Mouse (Mus musculus) midbrain, embryonic 12.5 days (tissue): ENCODE measurements around the gene Mllt11. TPM values are rescaled to one million over a fixed set of nuclear protein-coding genes. Genes with fewer than 3 reads are reported as not detected.

Source experiments
- ATAC-seq: fragments of 200-750 bp; cut with Nextera tagmentation; 2 replicates; pipeline ENCODE4 v1.8.0; 2017; ENCODE audit warnings: low read depth, moderate TSS enrichment, moderate library complexity; ENCODE audit not compliant: low FRiP score
- H3K27ac ChIP-seq: fragments of 300-500 bp; sonication (generic); replicated peaks from 2 replicates; pipeline ENCODE4 v1.5.1; 2016; ENCODE audit warnings: mild to moderate bottlenecking
- H3K27me3 ChIP-seq: fragments of 300-500 bp; sonication (generic); 2 replicates; pipeline ENCODE4 v1.6.1; 2016; ENCODE audit warnings: mild to moderate bottlenecking
- H3K36me3 ChIP-seq: fragments of 300-500 bp; sonication (generic); 2 replicates; pipeline ENCODE4 v1.6.1; 2016
- H3K4me1 ChIP-seq: fragments of 300-500 bp; sonication (generic); 2 replicates; pipeline ENCODE4 v1.6.1; 2016
- H3K4me2 ChIP-seq: fragments of 300-500 bp; sonication (generic); replicated peaks from 2 replicates; pipeline ENCODE4 v1.6.1; 2016; ENCODE audit warnings: mild to moderate bottlenecking, moderate library complexity
- H3K4me3 ChIP-seq: fragments of 300-500 bp; sonication (generic); 2 replicates; pipeline ENCODE4 v1.5.1; 2016; ENCODE audit warnings: mild to moderate bottlenecking
- H3K9ac ChIP-seq: fragments of 300-500 bp; sonication (generic); replicated peaks from 2 replicates; pipeline ENCODE4 v1.6.1; 2016; ENCODE audit warnings: mild to moderate bottlenecking, moderate library complexity
- H3K9me3 ChIP-seq: fragments of 300-500 bp; sonication (generic); 2 replicates; pipeline ENCODE4 v1.6.1; 2016; ENCODE audit warnings: mild to moderate bottlenecking
- WGBS: fragments of 180-500 bp; shearing (Covaris S2); methylation state at CpG from one replicate; pipeline ENCODE4 v1.1.7; 2016; 5-methylcytosine and 5-hydroxymethylcytosine counted together
- polyA plus RNA-seq: library from polyadenylated mRNA; unstranded; fragments of >200 nt; fragmentation: Nextera tagmentation; extraction: Ambion mirVana; gene quantifications from 2 replicates; pipeline ENCODE4 v1.2.1, GENCODE M21; 2016

Mllt11 gene
- polyA plus RNA-seq, 1 experiment from 2014 or later, result 101 TPM

- Histone ChIP-seq H3K9me3 (no peaks in the 10 kb centered on the region), H3K27ac (no peak overlapping the region), H3K4me3 (no peak overlapping the region), H3K4me1 (no peaks in the 10 kb centered on the region), H3K36me3 (peaks cover 81% of the 10 kb centered on the region), H3K27me3 (no peaks in the 10 kb centered on the region), H3K9ac (no peak overlapping the region), H3K4me2 (no peak overlapping the region)
- ATAC-seq, result no peak
- WGBS, result 91% methylated on average over 6 of the region's 6 CpGs
These were observed 28.1 kb downstream of the Mllt11 start for GRCm38 (mm10) chr3:95203880-95204279.

GRCm38 (mm10) chr3:95200562-95200961 lies 31.4 kb downstream of the Mllt11 start:
- no peaks in the 10 kb centered on the region for H3K4me1 ChIP-seq
- H3K27ac ChIP-seq, result no peak overlapping the region
- H3K36me3 ChIP-seq, result peaks cover 87% of the 10 kb centered on the region
- WGBS, result 81% methylated on average over 2 of the region's 2 CpGs
- H3K4me3 ChIP-seq, result no peak overlapping the region
- no peak overlapping the region for H3K4me2 ChIP-seq
- ATAC-seq, result no peak
- H3K27me3 ChIP-seq, result no peaks in the 10 kb centered on the region
- no peaks in the 10 kb centered on the region for H3K9me3 ChIP-seq
- H3K9ac ChIP-seq, result no peak overlapping the region

- Histone ChIP-seq H3K4me1 (no peaks in the 10 kb centered on the region), H3K4me3 (no peak overlapping the region), H3K27ac (no peak overlapping the region), H3K9me3 (no peaks in the 10 kb centered on the region), H3K36me3 (peaks cover 87% of the 10 kb centered on the region), H3K9ac (no peak overlapping the region), H3K4me2 (no peak overlapping the region), H3K27me3 (no peaks in the 10 kb centered on the region)
- WGBS, result 70% methylated on average over 7 of the region's 7 CpGs
- ATAC-seq, result no peak
These were observed 31.8 kb downstream of the Mllt11 start for GRCm38 (mm10) chr3:95200132-95200531.

- Histone ChIP-seq H3K4me3 (no peak overlapping the region), H3K9me3 (no peaks in the 10 kb centered on the region), H3K27ac (no peak overlapping the region), H3K4me2 (no peak overlapping the region), H3K27me3 (no peaks in the 10 kb centered on the region), H3K36me3 (peaks cover 86% of the 10 kb centered on the region), H3K4me1 (no peaks in the 10 kb centered on the region), H3K9ac (no peak overlapping the region)
- ATAC-seq, result no peak
- 79% methylated on average over 1 of the region's 1 CpGs for WGBS
These were observed 32.9 kb downstream of the Mllt11 start for GRCm38 (mm10) chr3:95199101-95199500.

GRCm38 (mm10) chr3:95195772-95196171 lies 36.2 kb downstream of the Mllt11 start:
- no peak for ATAC-seq
- peaks cover 75% of the 10 kb centered on the region for H3K36me3 ChIP-seq
- H3K27me3 ChIP-seq, result no peaks in the 10 kb centered on the region
- H3K9ac ChIP-seq, result no peak overlapping the region
- H3K4me3 ChIP-seq, result no peak overlapping the region
- H3K9me3 ChIP-seq, result no peaks in the 10 kb centered on the region
- H3K27ac ChIP-seq, result no peak overlapping the region
- no peaks in the 10 kb centered on the region for H3K4me1 ChIP-seq
- 88% methylated on average over 2 of the region's 2 CpGs for WGBS
- no peak overlapping the region for H3K4me2 ChIP-seq

- H3K4me3 ChIP-seq, result no peak overlapping the region
- 89% methylated on average over 6 of the region's 6 CpGs for WGBS
- H3K27me3 ChIP-seq, result no peaks in the 10 kb centered on the region
- no peak overlapping the region for H3K27ac ChIP-seq
- no peaks in the 10 kb centered on the region for H3K9me3 ChIP-seq
- no peak for ATAC-seq
- H3K9ac ChIP-seq, result no peak overlapping the region
- no peak overlapping the region for H3K4me2 ChIP-seq
- no peaks in the 10 kb centered on the region for H3K4me1 ChIP-seq
- peaks cover 74% of the 10 kb centered on the region for H3K36me3 ChIP-seq
These were observed 37.2 kb downstream of the Mllt11 start for GRCm38 (mm10) chr3:95194721-95195135.

- H3K4me3 ChIP-seq, result no peak overlapping the region
These were observed 45.1 kb downstream of the Mllt11 start for GRCm38 (mm10) chr3:95186888-95187287.

GRCm38 (mm10) chr3:95186100-95186499 lies 45.9 kb downstream of the Mllt11 start:
- Histone ChIP-seq H3K9me3 (no peaks in the 10 kb centered on the region), H3K27me3 (no peaks in the 10 kb centered on the region), H3K4me2 (no peak overlapping the region), H3K36me3 (peaks cover 69% of the 10 kb centered on the region), H3K4me1 (no peaks in the 10 kb centered on the region), H3K4me3 (no peak overlapping the region), H3K9ac (no peak overlapping the region), H3K27ac (no peak overlapping the region)
- 93% methylated on average over 2 of the region's 2 CpGs for WGBS
- no peak for ATAC-seq

More at GRCm38 (mm10) chr3:95186888-95187287, 45.1 kb downstream of the Mllt11 start:
- H3K9ac ChIP-seq, result no peak overlapping the region
- no peaks in the 10 kb centered on the region for H3K4me1 ChIP-seq
- no peaks in the 10 kb centered on the region for H3K9me3 ChIP-seq
- ATAC-seq, result no peak
- WGBS, result 86% methylated on average over 6 of the region's 6 CpGs
- H3K27ac ChIP-seq, result no peak overlapping the region
- peaks cover 74% of the 10 kb centered on the region for H3K36me3 ChIP-seq
- H3K4me2 ChIP-seq, result no peak overlapping the region
- no peaks in the 10 kb centered on the region for H3K27me3 ChIP-seq

- Histone ChIP-seq H3K27me3 (no peaks in the 10 kb centered on the region), H3K4me2 (no peak overlapping the region), H3K4me1 (no peaks in the 10 kb centered on the region), H3K9ac (no peak overlapping the region), H3K9me3 (no peaks in the 10 kb centered on the region), H3K27ac (no peak overlapping the region), H3K4me3 (no peak overlapping the region), H3K36me3 (peaks cover 64% of the 10 kb centered on the region)
- 94% methylated on average over 9 of the region's 9 CpGs for WGBS
- ATAC-seq, result no peak
These were observed 47.0 kb downstream of the Mllt11 start for GRCm38 (mm10) chr3:95184796-95185577.

- whole genome bisulfite sequencing, result 52% methylated on average over 1 of the region's 1 CpGs
These were observed 50.1 kb downstream of the Mllt11 start for GRCm38 (mm10) chr3:95181841-95182240.

GRCm38 (mm10) chr3:95179890-95180289 lies 52.1 kb downstream of the Mllt11 start:
- Histone ChIP-seq H3K27me3 (no peaks in the 10 kb centered on the region), H3K9me3 (no peaks in the 10 kb centered on the region), H3K27ac (no peak overlapping the region), H3K4me2 (no peak overlapping the region), H3K9ac (no peak overlapping the region), H3K4me3 (no peak overlapping the region), H3K4me1 (no peaks in the 10 kb centered on the region), H3K36me3 (peaks cover 19% of the 10 kb centered on the region)
- no peak for ATAC-seq
- WGBS, result 73% methylated on average over 3 of the region's 3 CpGs

More at GRCm38 (mm10) chr3:95181841-95182240, 50.1 kb downstream of the Mllt11 start:
- peaks cover 33% of the 10 kb centered on the region for H3K36me3 ChIP-seq
- no peak overlapping the region for H3K27ac ChIP-seq
- H3K4me2 ChIP-seq, result no peak overlapping the region
- ATAC-seq, result no peak
- H3K27me3 ChIP-seq, result no peaks in the 10 kb centered on the region
- H3K9me3 ChIP-seq, result no peaks in the 10 kb centered on the region
- H3K4me1 ChIP-seq, result no peaks in the 10 kb centered on the region
- no peak overlapping the region for H3K9ac ChIP-seq
- no peak overlapping the region for H3K4me3 ChIP-seq

GRCm38 (mm10) chr3:95178948-95179347 lies 53.0 kb downstream of the Mllt11 start:
- H3K4me1 ChIP-seq, result peaks cover 2% of the 10 kb centered on the region
- H3K9me3 ChIP-seq, result no peaks in the 10 kb centered on the region

More at GRCm38 (mm10) chr3:95178948-95179347, 53.0 kb downstream of the Mllt11 start:
- Histone ChIP-seq H3K4me3 (no peak overlapping the region), H3K27ac (no peak overlapping the region), H3K4me2 (no peak overlapping the region), H3K9ac (no peak overlapping the region), H3K27me3 (peaks cover 4% of the 10 kb centered on the region), H3K36me3 (peaks cover 9% of the 10 kb centered on the region)
- no peak for ATAC-seq
- 86% methylated on average over 5 of the region's 5 CpGs for WGBS
